Mouse (Mus musculus) stomach, embryonic 15.5 days (tissue): ENCODE measurements at regions not wholly inside any gene's neighbourhood (a gene's known extent, or its start where the extent isn't known, plus 50 kb on each side); places are given as distances from the start of the nearest gene placed in this dataset.
A peak's percentile ranks its signal among the peaks of the same experiment; 100 is the strongest.
"Not testable (repeated sequence)": the region's sequence is repeated elsewhere in the genome, so short reads cannot be mapped to it uniquely, and the experiment has no call there.

Experiments used
- ATAC-seq: fragments of 200-750 bp; cut with Nextera tagmentation; 2 replicates; pipeline ENCODE4 v1.8.0; 2017; ENCODE audit warnings: low read depth, moderate number of reproducible peaks, moderate TSS enrichment; ENCODE audit not compliant: insufficient read depth, low FRiP score
- H3K27ac ChIP-seq: fragments of 300-500 bp; sonication (generic); 2 replicates; pipeline ENCODE4 v1.5.1; 2015; ENCODE audit warnings: mild to moderate bottlenecking, inconsistent platforms
- H3K27me3 ChIP-seq: fragments of 300-500 bp; sonication (generic); replicated peaks from 2 replicates; pipeline ENCODE4 v1.6.1; 2015; ENCODE audit warnings: inconsistent platforms
- H3K36me3 ChIP-seq: fragments of 300-500 bp; sonication (generic); 2 replicates; pipeline ENCODE4 v1.6.1; 2015; ENCODE audit warnings: inconsistent platforms
- H3K4me1 ChIP-seq: fragments of 300-500 bp; sonication (generic); 2 replicates; pipeline ENCODE4 v1.6.1; 2015; ENCODE audit warnings: inconsistent platforms
- H3K4me2 ChIP-seq: fragments of 300-500 bp; sonication (generic); 2 replicates; pipeline ENCODE4 v1.6.1; 2015; ENCODE audit warnings: mild to moderate bottlenecking, inconsistent platforms
- H3K4me3 ChIP-seq: fragments of 300-500 bp; sonication (generic); replicated peaks from 2 replicates; pipeline ENCODE4 v1.5.1; 2015; ENCODE audit warnings: inconsistent platforms
- H3K9ac ChIP-seq: fragments of 300-500 bp; sonication (generic); 2 replicates; pipeline ENCODE4 v1.6.1; 2015; ENCODE audit warnings: inconsistent platforms
- H3K9me3 ChIP-seq: fragments of 300-500 bp; sonication (generic); 2 replicates; pipeline ENCODE4 v1.6.1; 2016; ENCODE audit warnings: inconsistent platforms
- WGBS: fragments of 180-500 bp; shearing (Covaris S2); methylation state at CpG from one replicate; pipeline ENCODE4 v1.1.7; 2015; 5-methylcytosine and 5-hydroxymethylcytosine counted together

- Histone ChIP-seq H3K4me3 (no peak overlapping the region), H3K27me3 (no peaks in the 10 kb centered on the region), H3K9me3 (no peaks in the 10 kb centered on the region), H3K4me1 (no peaks in the 10 kb centered on the region), H3K4me2 (no peak overlapping the region), H3K27ac (no peak overlapping the region), H3K36me3 (no peaks in the 10 kb centered on the region), H3K9ac (no peak overlapping the region)
- whole genome bisulfite sequencing, result 68% methylated on average over 6 of the region's 6 CpGs
- no peak for ATAC-seq
Measured at GRCm38 (mm10) chr10:120284785-120285184, 57.9 kb downstream of the Llph start.

- Histone ChIP-seq H3K27me3 (no peaks in the 10 kb centered on the region), H3K36me3 (no peaks in the 10 kb centered on the region), H3K4me3 (no peak overlapping the region), H3K9me3 (no peaks in the 10 kb centered on the region), H3K4me1 (no peaks in the 10 kb centered on the region), H3K4me2 (no peak overlapping the region), H3K27ac (no peak overlapping the region), H3K9ac (no peak overlapping the region)
- no peak for ATAC-seq
- 87% methylated on average over 3 of the region's 3 CpGs for WGBS
Measured at GRCm38 (mm10) chr10:120291912-120292311, 65.0 kb downstream of the Llph start.

GRCm38 (mm10) chr10:120293381-120293780 is 66.5 kb downstream of the Llph start:
- H3K4me3 ChIP-seq, H3K4me2 ChIP-seq, H3K27me3 ChIP-seq, H3K9me3 ChIP-seq, H3K4me1 ChIP-seq, H3K27ac ChIP-seq, ATAC-seq, H3K9ac ChIP-seq, H3K36me3 ChIP-seq: not testable (repeated sequence)
- WGBS, result 94% methylated on average over 13 of the region's 13 CpGs

DNA sequence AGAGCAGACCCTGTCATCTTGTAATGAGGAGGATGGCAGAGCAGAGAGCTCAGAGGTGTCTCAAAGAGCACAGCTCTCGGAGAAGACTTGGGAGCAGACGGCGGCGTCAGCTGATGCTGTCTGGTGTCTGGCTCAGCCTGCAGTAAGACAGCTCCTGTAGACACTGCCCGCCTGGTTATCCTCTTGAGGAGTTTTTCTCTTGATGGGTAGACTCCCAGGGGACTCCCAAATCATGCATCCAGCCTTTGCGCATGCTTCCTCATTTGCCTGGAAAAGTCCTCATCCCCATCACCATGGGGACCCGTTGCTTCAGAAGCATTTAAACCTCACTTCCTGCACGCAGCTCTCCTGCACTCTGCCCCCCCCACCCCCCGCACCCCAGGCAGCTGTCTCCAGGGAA is 67.6 kb downstream of the Llph start:
- Histone ChIP-seq H3K9ac (no peak overlapping the region), H3K27me3 (no peaks in the 10 kb centered on the region), H3K4me1 (no peaks in the 10 kb centered on the region), H3K9me3 (no peaks in the 10 kb centered on the region), H3K4me3 (no peak overlapping the region), H3K36me3 (no peaks in the 10 kb centered on the region), H3K4me2 (no peak overlapping the region), H3K27ac (no peak overlapping the region)
- WGBS, result 58% methylated on average over 9 of the region's 9 CpGs
- no peak for ATAC-seq

- Histone ChIP-seq H3K4me1 (no peaks in the 10 kb centered on the region), H3K9me3 (no peaks in the 10 kb centered on the region), H3K36me3 (no peaks in the 10 kb centered on the region), H3K4me3 (no peak overlapping the region), H3K9ac (no peak overlapping the region), H3K4me2 (no peak overlapping the region), H3K27me3 (no peaks in the 10 kb centered on the region), H3K27ac (no peak overlapping the region)
- ATAC-seq, result no peak
Measured at GRCm38 (mm10) chr10:120297311-120297710, 70.4 kb downstream of the Llph start.

DNA sequence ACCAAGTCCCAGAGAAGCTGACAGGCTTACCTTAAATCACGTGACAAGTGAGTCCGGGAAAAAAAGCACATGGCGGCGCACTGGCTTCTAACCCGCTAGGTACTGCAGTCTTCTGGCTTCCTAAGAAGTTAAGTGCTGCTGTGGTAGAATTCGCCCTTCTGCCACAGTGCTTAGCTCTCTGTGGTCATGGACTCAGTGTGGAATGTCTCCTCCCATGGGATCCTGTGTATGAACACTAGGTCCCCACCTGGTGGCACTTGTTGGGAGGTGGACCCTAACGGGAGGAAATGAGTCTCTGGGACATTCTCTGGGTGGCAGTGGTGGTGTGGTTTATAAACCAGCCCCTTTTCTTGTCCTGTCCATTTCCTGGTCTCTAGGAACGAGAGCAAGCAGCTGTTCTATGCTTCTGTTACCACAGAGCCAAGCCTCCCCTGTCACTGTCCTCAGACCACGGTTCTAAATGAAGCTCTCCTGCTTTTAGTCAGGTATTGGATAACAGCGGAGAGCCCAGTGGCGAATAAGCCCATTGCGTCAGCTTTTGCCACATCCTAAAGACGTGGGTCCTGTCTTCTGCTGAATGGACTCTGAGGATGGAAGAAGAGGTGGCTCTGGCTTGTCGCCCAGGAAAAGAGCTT is 71.5 kb downstream of the Llph start:
- H3K36me3 ChIP-seq, result no peaks in the 10 kb centered on the region
- H3K27ac ChIP-seq, result no peak overlapping the region
- H3K9ac ChIP-seq, result no peak overlapping the region
- no peak overlapping the region for H3K4me3 ChIP-seq
- H3K27me3 ChIP-seq, result no peaks in the 10 kb centered on the region
- no peak overlapping the region for H3K4me2 ChIP-seq
- H3K9me3 ChIP-seq, result no peaks in the 10 kb centered on the region
- H3K4me1 ChIP-seq, result no peaks in the 10 kb centered on the region
- WGBS, result 69% methylated on average over 14 of the region's 14 CpGs
- no peak for ATAC-seq

- Histone ChIP-seq H3K4me1 (no peaks in the 10 kb centered on the region), H3K36me3 (no peaks in the 10 kb centered on the region), H3K4me3 (no peak overlapping the region), H3K9ac (no peak overlapping the region), H3K27ac (no peak overlapping the region), H3K4me2 (no peak overlapping the region), H3K9me3 (no peaks in the 10 kb centered on the region), H3K27me3 (no peaks in the 10 kb centered on the region; the same call in 1 of the 2 replicates)
- 42% methylated on average over 5 of the region's 5 CpGs for WGBS
- no peak for ATAC-seq
Measured at GRCm38 (mm10) chr10:120306010-120306409, 79.1 kb downstream of the Llph start.

DNA sequence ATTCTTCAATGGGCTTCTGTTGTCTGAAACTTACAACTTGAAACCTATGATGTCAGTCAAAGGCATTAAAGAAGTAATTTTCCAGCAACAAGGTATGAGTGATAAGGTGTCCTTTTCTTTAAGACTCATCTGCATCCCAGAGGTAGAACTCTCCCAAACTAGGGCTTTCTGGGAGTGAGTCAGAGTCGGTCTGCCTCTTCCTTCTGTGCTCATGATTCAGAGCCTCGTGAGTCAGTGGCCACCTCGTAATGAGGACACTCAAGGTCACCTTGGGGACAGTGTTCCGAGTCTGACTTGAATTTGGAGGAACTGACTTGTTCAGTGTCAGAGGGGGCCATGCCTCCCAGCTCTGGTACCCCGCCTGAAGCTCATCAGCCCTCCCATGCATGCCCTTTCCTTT is 81.8 kb downstream of the Llph start:
- ATAC-seq, result 0 out of 2 replicates have a peak, but pooled peaks have one; percentile 22
- H3K9ac ChIP-seq, result no peak overlapping the region
- H3K27me3 ChIP-seq, result no peaks in the 10 kb centered on the region; the same call in 1 of the 2 replicates
- no peak overlapping the region for H3K4me2 ChIP-seq
- H3K9me3 ChIP-seq, result no peaks in the 10 kb centered on the region
- no peak overlapping the region for H3K27ac ChIP-seq
- H3K4me3 ChIP-seq, result no peak overlapping the region
- no peaks in the 10 kb centered on the region for H3K36me3 ChIP-seq
- 54% methylated on average over 5 of the region's 5 CpGs for WGBS
- 0 out of 2 replicates have a peak, but pooled peaks cover 2% of the 10 kb centered on the region for H3K4me1 ChIP-seq
